Mouse (Mus musculus) testis, adult 2 months (tissue): ENCODE results near the gene Olfr1390.

Source experiments
- CTCF ChIP-seq: fragments of 200-500 bp; IDR thresholded peaks from 2 replicates; pipeline ENCODE4 v1.5.1; 2012; ENCODE audit warnings: low read depth, mild to moderate bottlenecking, inconsistent platforms, low read length, moderate library complexity; ENCODE audit not compliant: control insufficient read depth, insufficient read depth, insufficient replicate concordance
- POLR2A ChIP-seq: fragments of 200-500 bp; IDR thresholded peaks from 2 replicates; pipeline ENCODE4 v1.6.1; 2012; ENCODE audit warnings: low read depth, mild to moderate bottlenecking, inconsistent platforms, low read length, moderate library complexity; ENCODE audit not compliant: control insufficient read depth

DNA sequence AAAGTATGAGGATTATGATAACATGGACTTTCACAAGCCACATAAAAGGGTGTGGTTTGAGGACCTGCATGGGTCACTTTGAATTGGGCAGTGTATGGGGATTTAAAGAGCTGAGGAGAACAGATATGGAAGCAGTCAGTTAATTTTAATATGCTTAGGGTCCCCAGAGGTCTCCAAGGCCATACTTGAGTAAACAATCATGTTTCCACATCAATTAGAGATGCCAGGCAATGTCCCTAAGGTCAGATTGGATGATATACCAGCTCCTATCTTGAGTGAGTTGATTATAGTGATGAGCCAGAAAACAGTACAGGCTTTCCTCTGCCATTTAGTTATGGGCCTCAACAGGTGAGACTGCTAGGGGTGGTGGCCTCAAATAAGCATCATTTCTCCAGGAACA is 30.5 kb upstream of the Olfr1390 start, which contains the start of gene Olfr10:
- TF ChIP-seq CTCF, result no peak
- TF ChIP-seq POLR2A, result no peak
